Mouse (Mus musculus) embryonic fibroblast, embryonic 13.5 days (primary cell): ENCODE data around the gene Nkpd1.

Experiments used
- CTCF ChIP-seq: IDR thresholded peaks from 2 replicates; pipeline ENCODE4 v1.5.1; 2011; ENCODE audit warnings: mild to moderate bottlenecking, control low read depth, low read length, moderate library complexity, borderline replicate concordance; ENCODE audit not compliant: insufficient read depth
- POLR2A ChIP-seq: IDR thresholded peaks from 2 replicates; pipeline ENCODE4 v1.6.1; 2011; ENCODE audit warnings: low read depth, mild to moderate bottlenecking, control low read depth, low read length, moderate library complexity

DNA sequence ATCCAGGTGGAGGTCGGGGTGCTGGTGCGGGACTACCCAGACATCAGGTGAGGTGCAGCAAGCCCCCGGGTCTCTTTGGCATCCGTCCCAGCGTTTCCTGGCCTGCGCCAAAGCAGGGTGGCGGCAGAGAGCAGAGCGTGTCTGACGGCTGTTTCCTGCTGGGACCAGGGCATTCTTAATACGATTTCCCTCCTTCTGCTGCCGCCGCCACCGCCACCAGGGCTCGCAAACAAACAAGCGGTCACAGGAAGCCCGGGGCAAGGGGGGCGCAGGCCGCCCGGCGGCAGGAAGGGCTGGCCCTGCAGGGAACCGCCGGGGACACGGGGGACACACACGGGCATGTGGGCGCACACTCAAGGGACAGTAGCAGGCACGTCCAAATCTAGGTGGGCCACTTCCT is 25.9 kb upstream of the Nkpd1 start:
- TF ChIP-seq CTCF, result no peak
- no peak for TF ChIP-seq POLR2A
